Mouse (Mus musculus): ENCODE data around the gene Cdk2ap2.
"Not testable (repeated sequence)": the region's sequence is repeated elsewhere in the genome, so short reads cannot be mapped to it uniquely, and the experiment has no call there.

Gene Cdk2ap2

DNA sequence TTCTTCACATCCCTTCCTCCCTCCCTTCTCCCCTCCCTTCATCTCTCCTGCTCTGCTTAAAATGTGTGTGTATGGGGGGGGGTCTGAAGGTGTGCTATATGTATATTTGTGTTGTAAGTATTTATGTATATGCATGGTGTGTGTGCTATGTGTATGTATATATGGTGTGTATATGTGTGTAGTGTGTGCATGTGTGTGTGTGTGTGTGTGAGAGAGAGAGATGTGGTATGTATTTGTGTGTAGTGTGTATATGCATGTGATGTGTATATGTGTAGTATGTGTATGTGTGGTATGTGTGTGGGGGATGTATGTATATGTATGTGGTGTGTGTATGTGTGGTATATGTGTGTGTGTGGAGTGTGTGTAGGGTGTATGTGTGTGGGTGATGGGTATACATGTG is 30.1 kb upstream of the Cdk2ap2 start:
- in situ Hi-C loops (cut with MboI, MseI) = no loop called here

DNA sequence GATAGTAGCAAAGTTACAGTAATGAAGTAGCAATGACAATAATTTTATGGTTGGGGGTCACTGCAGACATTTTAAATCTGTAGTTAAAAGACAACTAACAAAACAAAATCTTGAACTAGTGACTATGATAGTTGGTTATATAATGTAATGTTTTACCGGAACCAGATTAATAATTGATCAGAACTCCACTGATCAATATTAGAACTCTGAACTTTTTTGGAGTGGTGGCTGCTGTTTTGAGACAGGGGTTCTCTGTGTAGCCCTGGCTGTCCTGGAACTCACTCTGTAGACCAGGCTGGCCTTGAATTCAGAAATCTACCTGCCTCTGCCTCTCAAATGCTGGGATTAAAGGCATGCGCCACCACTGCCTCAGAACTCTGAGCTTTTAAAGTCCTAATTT is 28.7 kb upstream of the Cdk2ap2 start:
- in situ Hi-C loops (cut with MboI, MseI) = not testable (repeated sequence)

DNA sequence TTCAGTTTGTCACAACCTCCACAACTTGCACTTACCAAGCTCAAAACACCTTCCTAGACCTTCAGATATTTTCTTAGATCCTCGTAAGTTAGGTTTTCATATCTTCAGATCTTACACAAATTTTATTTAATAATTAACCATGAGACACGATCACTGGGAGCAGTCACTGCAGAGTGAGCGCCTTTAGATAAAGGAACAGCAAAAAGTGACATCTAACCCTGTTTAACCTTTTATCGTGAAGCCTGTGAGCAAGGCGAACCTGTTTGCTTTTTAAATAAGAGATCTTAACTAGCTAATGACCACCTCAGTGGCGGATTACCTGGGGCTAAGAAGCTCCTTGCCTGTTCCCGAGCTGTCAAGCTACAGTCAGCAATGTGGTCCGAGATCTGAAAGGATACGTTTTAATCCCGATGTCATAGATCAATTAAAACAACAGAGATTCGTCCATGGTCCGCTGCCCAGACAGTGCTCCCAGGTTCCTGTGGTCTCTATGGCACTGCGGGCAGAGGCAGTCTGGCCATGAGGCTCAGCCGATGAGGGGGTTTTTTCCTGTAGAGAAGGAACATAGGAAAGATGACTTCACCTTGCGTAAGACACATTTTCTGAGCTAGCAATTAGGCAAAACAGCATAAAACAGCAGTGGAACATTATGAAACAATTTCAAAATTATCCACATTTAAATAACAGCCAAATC is 28.1 kb upstream of the Cdk2ap2 start:
- in situ Hi-C loops (cut with MboI, MseI) = no loop called here

DNA sequence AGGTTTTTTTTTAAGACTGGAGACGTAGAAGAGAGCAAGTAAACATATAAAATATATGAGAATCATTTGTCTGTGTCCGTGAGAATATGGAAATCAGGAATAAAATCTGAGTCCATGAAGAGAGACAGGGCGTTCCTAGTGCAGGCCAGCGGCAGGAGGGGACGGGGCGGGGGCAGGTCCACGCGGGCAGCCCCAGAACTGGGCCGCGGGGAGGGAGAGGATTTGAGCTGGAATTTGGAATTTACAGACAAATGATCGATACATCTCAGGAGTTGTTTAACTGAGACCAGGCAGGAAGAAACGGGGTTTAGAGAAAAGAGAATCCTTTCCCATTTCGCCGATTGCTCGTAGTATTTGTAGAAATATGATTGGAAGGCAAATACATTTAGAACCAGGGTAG is 26.7 kb upstream of the Cdk2ap2 start:
- in situ Hi-C loops (cut with MboI, MseI) = no loop called here

DNA sequence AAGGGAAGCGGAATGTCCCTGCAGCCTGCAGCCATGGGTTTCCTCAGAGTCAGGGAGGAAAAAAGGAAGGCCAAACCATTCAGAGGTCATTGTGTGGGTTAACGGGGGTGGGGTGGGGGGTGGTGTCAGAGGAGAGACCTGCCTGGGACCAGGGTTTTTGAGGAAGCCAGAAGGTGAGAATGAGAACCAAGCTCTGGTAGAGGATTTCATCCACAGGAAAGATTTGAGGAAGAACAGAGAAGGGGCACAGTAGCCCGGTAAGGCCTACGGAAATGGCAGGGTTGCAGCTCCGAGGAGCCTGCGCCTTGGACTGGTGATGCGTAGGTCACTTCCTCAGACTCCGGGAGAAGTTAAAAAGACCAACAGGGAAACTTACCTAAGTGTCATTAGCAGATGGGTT is 26.2 kb upstream of the Cdk2ap2 start:
- in situ Hi-C loops (cut with MboI, MseI) = no loop called here

DNA sequence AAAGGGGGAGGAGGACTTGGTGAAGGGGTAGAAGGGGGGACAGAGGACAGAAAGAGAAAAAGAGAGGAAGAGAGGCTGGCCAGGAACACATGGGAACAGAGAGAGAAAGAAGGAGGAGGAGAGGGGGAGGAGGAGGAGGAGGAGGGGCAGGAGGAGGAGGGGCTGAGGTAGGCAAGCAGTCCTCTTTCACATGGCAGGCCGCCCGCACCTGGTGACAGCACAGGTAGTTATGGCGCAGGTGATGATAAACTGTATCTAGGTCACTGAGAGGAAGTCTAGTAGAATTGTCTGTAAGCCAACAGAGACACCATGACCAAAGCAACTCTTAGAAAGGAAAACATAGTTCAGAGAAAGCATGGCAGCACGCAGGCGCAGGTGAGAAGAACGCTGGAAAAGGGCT is 25.6 kb upstream of the Cdk2ap2 start:
- in situ Hi-C loops (cut with MboI, MseI) = no loop called here

DNA sequence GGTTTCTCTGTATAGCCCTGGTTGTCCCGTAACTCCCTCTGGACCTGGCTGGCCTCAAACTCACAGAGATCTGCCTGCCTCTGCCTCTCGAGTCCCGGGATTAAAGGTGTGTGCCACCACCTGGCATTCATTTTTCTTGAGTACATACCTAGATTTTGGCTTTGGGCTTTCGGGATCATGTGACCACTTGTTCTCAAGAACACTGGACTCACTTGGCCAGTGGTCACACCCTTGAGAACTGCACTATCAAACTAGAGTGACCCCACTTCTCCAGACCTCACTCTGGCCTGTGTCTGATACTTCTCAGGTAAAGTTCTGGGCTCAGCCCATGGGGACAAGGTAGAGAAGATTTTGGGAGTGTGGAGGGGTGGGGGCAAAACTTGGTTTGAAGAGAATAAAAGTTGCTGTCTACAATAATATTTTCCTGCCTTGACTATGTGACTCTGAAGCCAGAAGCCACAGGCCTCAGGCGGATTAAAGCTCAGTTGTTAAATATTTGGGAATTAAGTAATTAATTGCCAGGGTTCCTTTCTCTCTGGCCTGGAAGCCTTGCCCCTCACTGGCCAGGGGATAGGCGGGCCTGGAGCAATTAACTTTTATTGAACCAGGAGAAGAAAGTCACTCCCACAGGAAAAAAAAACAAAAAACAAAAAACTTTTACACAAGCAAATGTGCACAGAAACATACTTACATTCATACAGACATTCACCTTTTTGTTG is 24.1 kb upstream of the Cdk2ap2 start:
- in situ Hi-C loops (cut with MboI, MseI) = no loop called here

DNA sequence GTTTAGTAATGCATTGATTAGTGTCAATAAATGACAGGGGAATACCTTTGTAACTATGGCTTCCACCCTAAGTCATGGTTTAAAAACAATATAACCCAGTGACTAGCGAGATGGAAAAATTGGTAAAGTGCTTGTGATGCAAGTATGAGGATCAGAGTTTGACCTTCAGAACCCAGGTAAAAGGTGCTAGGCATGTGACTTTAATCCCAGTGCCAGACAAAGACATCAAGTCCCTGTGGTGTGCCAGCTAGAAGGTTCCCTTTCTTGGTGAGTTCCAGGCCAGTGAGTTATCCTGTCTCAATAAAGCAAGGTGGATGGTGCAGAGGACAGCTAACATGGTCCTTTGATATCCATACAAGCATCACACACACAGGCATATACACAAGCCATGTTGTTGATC is 21.5 kb upstream of the Cdk2ap2 start:
- in situ Hi-C loops (cut with MboI, MseI) = loop anchor here (5.0 kb wide), 1 partner anchor 213 kb away; no protein-coding TSS in a partner anchor

DNA sequence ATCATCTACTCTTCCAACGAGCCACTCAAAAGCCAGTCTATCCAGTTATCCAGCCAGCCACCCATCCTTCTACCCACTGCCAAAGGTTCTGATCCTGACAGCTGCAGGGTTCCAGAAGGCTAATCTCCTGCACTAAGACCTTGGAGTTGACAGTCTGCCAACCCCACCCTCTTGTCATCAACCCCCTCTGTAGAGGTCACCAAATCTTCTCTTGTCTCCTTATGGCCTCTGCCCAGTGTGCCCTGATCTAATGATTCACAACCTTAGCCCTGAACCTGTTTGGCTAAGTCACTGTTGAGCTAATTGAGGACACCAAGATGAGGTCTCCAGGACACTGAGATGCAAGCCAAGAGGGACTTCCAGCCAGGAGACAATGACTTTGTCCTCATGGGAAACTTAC is 17.4 kb upstream of the Cdk2ap2 start:
- in situ Hi-C loops (cut with MboI, MseI) = loop anchor here (5.0 kb wide), 1 partner anchor 217 kb away; no protein-coding TSS in a partner anchor

DNA sequence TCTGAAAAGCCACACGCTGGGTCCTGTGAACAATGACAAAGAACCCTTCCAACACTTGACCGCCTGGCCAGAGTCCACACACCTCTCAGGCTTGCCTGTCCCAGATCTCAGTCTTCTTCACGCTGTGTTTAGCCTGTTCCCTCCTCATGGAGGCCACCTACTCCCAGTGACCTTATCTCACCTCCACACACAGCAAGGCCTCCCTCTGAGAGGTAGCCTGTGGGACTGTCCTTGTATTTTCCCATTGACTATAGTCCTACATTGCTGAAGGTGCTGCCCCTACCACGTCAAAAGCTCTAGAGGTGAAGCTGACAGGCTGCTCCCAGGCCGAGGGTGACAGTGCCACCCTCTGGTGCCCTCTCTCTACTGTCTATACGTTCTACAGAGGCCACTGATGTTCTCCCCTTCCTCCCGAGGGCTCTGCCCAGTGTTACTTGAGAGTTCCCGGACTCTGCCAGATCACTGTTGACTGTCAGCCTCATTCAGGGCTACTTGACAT is 16.4 kb upstream of the Cdk2ap2 start:
- in situ Hi-C loops (cut with MboI, MseI) = no loop called here

DNA sequence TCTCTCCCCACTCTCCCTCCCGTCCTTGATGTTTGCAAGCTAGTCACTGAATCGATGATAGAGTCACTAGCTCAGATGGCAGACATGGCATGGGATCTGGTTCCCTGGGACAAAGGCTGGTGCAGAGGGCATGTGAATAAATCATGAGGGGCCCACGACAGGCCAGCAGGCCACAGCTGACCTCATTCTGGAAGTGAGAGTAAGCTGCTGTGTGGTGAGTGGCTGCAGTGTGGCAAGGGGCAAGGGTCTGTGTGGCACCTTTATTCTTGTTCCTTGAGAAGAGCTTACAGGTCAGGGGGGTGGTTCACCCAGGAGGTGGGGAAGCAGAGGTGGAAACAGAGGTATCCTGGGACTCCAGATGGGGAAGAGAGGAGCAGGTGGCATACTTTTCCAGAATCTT is 15.6 kb upstream of the Cdk2ap2 start, which contains the start of gene Cabp2:
Gene Cabp2, plus strand, starts transcription at position 185 of the 400 bp plus-strand sequence.
- in situ Hi-C loops (cut with MboI, MseI) = no loop called here

DNA sequence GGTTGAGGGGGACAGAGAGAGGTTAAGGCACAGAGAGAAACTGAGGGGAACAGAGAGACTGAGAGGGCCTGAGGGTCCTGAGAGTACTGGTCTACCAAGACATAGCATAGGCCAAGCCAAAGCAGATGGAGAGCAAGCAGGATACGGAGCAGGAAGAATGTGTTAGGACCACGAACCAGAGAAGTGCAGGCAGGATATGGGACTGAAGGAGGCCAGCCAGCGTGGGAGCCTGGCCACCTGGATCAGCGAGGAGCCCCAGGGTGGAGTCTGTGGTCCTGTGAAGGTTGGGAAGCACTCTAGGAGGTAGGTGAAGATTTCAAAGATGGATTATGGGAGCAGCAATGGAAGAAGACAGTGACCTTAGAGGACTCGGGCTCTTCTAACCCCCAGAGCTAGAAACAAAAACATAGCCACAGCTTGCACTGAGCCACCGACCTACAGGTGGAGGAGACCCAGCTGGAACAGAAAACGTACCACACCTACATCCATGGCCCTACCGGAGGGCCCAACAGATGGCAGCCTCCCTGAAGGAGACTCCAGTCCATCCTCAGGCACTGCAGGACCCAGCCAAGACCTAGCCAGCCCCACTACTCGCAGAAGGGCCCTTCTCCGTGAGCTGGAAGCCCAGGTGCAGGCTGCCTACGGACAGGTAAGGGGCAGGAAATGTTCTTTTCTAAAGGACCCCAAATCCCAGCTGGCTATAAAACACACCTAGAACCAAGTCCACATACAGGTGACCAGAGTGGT is 14.6 kb upstream of the Cdk2ap2 start:
- in situ Hi-C loops (cut with MboI, MseI) = no loop called here

DNA sequence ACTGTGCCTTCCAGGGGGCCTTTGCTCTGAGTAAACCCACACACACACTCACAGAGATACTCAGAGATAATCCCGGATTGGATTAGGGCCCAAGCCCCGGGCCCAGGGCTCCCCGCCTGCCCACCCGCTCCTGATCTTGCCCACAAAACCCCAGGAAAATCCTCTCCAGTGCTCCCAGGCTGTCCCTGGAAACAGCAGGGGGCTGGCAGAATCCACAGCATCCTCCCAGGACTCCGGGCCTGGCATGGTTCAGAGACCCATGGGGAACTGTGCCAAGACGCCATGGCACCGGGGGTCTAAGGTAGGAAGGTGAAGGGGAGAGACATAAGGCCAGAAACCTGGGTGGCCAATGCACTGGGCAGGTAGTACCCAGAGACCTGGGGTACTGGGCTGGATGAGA is 13.7 kb upstream of the Cdk2ap2 start:
- in situ Hi-C loops (cut with MboI, MseI) = no loop called here

DNA sequence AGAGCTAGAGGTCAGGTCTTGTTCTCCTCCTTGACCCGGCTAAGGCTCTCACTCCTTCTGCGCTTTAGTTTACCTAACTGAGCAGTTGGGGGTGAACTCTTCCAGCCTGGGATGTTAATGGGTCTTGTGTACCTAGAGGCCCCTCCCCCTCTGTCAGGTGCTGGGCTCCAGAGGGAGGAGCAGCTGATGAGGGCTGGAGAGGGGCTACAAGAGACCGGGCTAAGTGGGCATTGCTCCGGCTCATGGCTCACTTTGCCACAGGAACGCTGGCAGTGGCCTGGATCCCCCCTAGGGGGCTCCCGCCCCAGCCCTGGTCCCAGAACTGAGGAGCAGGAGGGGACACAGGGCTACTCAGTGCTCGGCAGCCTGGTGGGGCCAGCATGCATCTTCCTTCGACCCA is 13.2 kb upstream of the Cdk2ap2 start:
- in situ Hi-C loops (cut with MboI, MseI) = no loop called here

DNA sequence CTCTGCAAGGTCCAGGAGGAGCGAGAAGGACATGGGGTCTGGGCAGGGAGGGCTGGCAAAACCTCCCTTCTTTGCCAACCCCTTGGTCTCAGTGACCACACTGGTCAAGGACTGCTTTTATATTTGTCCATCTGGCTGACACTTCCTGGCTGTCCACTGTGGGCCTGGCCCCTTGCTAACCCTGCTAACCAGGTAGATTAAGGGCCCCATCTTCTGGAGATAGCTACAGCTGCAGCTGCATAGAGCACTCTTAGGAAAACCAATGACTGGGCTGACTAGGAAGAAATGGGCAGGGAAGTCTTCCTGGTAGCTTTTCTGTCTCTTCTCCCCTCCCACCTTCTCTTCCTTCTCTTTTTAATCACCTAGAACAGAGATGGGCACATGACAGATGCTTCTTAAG is 12.0 kb upstream of the Cdk2ap2 start:
- in situ Hi-C loops (cut with MboI, MseI) = no loop called here

DNA sequence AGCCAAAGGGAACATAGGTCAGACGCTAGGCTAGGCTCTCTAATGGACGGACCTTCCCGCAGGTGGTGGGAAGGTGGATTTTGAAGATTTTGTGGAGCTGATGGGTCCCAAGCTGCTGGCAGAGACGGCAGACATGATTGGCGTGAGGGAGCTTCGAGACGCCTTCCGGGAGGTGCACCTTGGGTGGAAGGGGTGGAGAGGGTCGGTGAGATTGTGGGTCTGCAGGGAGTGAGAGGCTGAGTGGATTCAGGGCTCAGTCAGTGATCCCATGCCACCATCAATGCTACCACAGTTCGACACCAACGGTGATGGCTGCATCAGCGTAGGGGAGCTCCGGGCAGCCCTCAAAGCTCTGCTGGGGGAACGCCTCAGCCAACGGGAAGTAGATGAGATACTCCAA is 10.8 kb upstream of the Cdk2ap2 start:
- in situ Hi-C loops (cut with MboI, MseI) = no loop called here

DNA sequence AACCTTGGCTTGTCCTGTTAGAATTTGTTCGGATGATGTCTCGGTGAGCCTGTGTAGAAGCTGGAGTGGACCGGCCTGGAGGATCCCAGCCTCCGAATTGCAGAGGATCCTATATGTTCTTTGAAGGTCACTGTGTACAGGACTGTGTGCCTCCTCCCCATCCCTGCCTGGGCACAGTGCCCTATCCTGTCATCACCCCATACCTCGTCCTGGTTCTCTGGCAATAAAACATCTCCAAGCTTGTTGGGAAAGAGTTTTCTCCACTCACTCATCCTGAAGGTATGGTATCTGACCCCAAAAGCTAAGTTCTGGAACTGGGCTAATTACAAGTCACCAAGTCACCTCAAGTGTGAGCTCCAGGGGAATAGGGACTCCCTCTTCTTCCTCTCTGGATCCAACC is 9.9 kb upstream of the Cdk2ap2 start:
- in situ Hi-C loops (cut with MboI, MseI) = no loop called here

DNA sequence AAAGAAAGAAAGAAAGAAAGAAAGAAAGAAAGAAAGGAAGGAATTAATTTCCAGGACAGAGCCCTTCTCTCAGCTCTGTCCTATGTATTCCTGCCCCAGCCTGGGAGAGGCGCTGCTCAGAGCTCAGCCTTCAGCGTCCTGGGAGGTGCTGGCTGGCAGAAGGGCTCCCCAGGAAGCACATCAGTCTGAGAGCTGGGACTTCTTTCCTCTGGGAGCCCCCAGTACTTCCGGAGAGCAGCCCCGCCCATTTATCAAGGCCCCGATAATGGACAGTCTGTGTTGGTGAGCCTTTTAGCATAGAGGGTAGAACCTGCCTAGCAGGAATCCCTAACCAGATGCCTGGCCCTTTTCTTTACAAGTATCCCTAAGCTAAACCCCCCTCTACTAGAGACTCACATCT is 8.8 kb upstream of the Cdk2ap2 start:
- in situ Hi-C loops (cut with MboI, MseI) = no loop called here

DNA sequence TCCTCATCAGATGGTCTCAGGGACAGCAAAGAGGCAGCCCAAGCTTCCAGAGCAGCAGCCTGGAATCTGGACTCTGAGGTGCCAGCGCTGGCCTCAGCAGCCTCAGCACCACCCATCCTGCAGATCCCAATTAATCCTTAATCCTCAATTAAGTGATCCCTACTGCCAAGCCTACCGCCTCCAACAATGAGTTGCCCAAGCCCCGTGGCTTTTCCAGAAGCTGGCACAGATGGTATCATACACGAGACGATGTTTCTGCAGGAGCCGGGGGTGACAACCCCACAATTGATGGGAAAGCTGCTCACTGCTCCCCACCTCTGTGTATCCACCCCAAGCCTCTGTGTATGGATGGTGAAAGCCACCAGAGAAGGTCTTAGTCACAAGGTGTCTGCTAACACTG is 7.9 kb upstream of the Cdk2ap2 start:
- in situ Hi-C loops (cut with MboI, MseI) = no loop called here

DNA sequence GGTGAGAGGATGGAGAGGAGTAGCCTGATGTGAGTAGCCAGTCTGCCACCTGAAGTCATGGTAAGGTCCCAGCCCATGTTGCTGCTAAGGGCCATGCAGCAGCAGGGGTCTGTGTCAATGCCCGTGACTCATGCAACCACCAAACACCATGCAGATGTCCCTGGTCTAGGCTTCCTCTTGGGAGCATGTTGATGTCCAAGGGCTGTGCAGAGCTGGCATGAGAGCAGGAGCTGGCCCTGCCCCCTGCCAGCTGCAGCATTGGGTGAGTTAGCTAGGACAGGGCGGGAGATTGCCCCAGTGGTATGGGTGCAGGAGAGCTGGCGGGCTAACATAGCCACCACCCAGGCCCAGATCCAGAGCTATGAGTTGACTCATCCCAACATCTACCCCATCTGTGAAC is 6.5 kb upstream of the Cdk2ap2 start:
- in situ Hi-C loops (cut with MboI, MseI) = loop anchor here (5.0 kb wide), 1 partner anchor 33 kb away; the partner anchor contains the start of gene Gstp3

DNA sequence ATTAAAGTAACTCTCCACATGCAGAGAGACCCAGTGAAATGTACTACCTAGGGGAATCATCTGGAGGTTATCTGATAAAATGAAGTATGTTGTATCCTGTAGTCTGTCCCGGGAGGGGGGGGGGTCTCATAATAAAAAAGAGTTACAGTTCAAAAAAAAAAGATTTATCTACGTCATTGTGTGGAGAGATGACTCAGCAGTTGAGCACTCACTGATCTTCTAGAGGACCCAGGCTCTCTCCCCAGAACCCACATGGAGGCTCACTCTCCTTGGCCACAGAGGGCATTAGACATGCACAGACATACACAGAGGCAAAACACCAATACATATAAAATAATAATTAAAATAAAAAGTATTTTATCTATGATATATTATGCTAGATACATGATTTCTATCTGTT is 5.6 kb upstream of the Cdk2ap2 start:
- in situ Hi-C loops (cut with MboI, MseI) = loop anchor here (5.0 kb wide), 1 partner anchor 34 kb away; the partner anchor contains the start of gene Gstp3

DNA sequence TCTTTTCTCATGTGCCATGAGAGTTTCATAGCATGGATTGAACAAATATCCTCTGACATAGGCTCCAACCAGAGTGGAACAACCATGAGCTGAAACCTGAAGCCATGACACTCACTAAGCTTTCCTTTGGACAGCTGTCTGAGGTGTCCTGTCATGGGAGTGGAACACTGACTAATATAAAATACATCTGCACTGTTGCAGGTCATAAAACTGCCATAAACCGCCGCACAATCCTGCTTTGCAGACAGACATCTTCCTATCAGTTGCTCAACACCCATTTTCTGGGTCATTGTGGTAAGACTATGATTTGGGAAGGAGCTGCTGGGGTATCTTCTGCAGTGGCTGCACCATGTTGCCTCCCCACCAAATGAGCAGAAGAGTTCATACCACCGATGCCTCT is 4.2 kb upstream of the Cdk2ap2 start:
- in situ Hi-C loops (cut with MboI, MseI) = loop anchor here (5.0 kb wide), 1 partner anchor 35 kb away; the partner anchor contains the start of gene Gstp3

Data from T-helper 2 cell (primary cell).